Mouse (Mus musculus): ENCODE measurements around the gene Tcirg1.

DNA sequence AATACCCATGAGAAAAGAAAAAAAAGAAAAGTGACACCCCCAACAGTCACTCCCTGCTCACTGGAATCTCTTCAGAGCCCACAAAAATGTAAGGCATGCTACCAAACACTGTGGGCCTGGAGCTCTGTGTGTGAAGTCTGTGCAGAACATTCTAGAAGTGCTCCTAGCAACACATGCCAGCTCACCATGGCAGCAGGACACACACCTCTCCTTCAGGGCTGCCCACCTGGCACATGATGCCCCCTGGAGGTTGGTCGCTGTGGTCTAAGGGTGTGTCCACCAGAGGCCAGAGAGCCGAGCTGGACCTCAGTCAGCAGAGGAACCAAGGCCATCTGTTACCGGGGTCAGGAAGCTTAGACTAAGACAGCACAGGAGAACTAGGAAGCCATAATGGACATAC, 19.3 kb upstream of the Tcirg1 start:
- TF ChIP-seq CTCF (conservative IDR thresholded peaks at IDR 0.05; ENCODE audit: insufficient read depth, insufficient read length, low read depth, low read length): no peak
- no peak for TF ChIP-seq POLR2A (IDR thresholded peaks at IDR 0.05; ENCODE audit: low read depth, low read length)
